Mouse (Mus musculus) c-Kit-positive CD71-positive TER-119-negative erythroid progenitor cells, embryonic 14.5 days (primary cell): ENCODE results near the gene Sv2b.
"Not testable (repeated sequence)": the region's sequence is repeated elsewhere in the genome, so short reads cannot be mapped to it uniquely, and the experiment has no call there.

ENCODE experiments used
- DNase-seq: peaks from one replicate; pipeline ENCODE4 v3.0.0-alpha.2; 2013; ENCODE audit warnings: low read depth

The Sv2b gene

GRCm38 (mm10) chr7:75308457-75309312, at the start of gene Sv2b:
TSS of gene Sv2b (minus strand) at chr7:75309262.
- DNase-seq = no peak

DNA sequence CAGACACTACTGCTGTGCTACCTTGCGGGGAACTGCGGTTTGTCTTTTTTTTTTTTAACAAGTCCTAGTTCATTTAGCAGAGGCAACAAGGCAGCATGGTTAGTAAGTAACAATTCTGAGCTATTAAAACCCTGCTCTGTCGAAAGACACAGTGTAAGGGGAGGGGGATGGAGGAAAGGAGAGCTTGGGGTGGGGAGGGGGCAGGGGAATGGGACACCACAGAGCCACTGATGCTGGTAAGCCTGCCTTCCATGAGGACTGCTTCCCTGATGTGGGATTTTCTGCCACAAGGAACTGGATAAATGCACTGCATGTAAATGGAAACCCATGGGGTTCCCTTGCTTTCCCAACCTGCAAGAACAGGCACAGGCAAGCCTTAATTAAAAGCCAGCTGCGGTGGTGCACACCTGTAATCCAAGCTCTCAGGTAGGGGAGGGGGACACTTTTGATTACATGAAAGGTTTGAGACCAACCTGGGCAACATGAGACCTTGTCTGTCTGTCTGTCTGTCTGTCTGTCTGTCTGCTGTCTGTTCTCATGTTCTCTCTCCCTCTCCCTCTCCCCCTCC, 49.3 kb upstream of the Sv2b start:
- no peak for DNase-seq

GRCm38 (mm10) chr7:75355521-75355920, 46.5 kb upstream of the Sv2b start:
- DNase-seq = no peak

- DNase-seq = no peak
These were observed 43.8 kb upstream of the Sv2b start for GRCm38 (mm10) chr7:75352777-75353374.

DNA sequence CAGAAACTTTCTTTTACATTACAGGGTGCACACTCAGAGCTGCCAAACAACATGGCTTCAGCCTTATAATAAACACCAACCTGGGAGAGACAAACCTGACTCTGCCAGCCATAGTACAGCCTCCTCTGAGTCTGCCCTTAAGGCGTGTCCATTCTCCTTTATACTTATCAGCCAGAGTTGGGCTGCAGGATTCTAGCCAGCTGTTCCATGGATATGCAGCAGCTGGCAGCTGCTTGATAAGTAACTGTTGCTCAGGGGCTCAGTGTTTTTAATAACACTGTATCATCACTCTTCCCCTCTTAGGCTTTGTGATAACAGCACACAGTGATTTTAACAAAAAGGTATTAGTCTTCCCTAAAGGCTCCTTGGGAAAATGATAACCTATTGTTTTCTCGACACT, 41.1 kb upstream of the Sv2b start:
- no peak for DNase-seq

- DNase-seq = no peak
These were observed 23.2 kb upstream of the Sv2b start for GRCm38 (mm10) chr7:75332311-75332710.

- no peak for DNase-seq
These were observed 20.7 kb upstream of the Sv2b start for GRCm38 (mm10) chr7:75329740-75330142.

GRCm38 (mm10) chr7:75328721-75329362, 19.8 kb upstream of the Sv2b start:
- no peak for DNase-seq

DNA sequence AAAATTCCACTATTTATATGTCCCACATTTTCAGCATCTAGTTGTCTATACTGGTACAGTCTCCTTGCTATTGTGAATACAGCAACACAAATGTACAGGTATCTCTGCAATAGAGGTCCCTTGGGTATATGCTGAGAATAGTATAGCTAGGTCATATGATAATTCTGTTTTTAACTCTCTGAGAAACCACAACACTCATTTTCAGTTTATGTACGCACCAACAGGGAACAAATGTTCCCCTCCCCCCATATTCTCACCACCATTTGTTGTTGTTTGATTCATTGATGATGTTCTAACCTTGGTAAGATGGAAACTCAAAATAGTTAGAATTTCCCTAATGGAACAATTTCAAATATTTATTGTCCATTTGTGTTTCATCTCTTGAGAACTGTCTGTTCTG, 16.2 kb upstream of the Sv2b start:
- DNase-seq = no peak

GRCm38 (mm10) chr7:75322742-75323141, 13.7 kb upstream of the Sv2b start:
- DNase-seq = not testable (repeated sequence)

GRCm38 (mm10) chr7:75320009-75320408, 10.9 kb upstream of the Sv2b start:
- DNase-seq = no peak

GRCm38 (mm10) chr7:75318320-75318719, 9.3 kb upstream of the Sv2b start:
- DNase-seq = no peak

DNA sequence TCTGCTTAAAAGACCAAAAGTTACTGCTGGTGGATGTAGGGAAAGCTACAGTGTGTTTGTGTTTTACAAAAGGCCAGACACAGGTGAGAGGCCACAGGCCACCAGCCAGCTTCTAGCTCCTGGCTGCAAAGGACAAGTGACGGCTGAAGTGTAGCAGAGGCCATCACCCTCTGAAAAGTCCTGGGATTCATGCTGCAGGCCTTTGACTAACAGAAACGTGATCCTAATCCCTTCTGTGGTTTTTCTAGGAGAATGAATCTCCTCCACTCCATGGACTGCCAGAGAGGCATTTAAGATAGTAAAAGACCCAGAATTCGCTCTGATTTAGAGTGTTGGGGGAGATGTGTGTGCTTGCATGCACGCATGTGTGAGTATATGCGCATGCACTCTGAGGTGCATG, 5.8 kb upstream of the Sv2b start:
- no peak for DNase-seq

- DNase-seq = no peak
These were observed 508 bp upstream of the Sv2b start for GRCm38 (mm10) chr7:75309570-75309969.

DNA sequence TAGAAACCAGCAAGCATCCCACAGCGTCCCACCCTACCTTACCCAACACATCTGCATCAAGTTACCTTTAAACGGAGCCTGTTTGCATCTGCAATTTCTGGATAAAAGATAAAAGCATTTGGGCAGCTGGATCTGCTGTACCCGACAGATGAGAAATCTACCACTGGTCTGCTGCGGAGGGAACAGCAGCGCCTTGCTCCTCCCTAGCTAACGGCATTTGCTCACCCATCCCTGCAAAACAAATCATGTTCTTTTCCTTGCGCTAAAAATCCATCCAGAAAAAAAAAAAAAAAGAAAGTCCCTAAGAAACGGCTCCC, 964 bp downstream of the Sv2b start:
- no peak for DNase-seq

- DNase-seq = no peak
These were observed 1.4 kb downstream of the Sv2b start for GRCm38 (mm10) chr7:75307570-75308087.

GRCm38 (mm10) chr7:75305901-75306465, 3.1 kb downstream of the Sv2b start:
- DNase-seq = no peak

DNA sequence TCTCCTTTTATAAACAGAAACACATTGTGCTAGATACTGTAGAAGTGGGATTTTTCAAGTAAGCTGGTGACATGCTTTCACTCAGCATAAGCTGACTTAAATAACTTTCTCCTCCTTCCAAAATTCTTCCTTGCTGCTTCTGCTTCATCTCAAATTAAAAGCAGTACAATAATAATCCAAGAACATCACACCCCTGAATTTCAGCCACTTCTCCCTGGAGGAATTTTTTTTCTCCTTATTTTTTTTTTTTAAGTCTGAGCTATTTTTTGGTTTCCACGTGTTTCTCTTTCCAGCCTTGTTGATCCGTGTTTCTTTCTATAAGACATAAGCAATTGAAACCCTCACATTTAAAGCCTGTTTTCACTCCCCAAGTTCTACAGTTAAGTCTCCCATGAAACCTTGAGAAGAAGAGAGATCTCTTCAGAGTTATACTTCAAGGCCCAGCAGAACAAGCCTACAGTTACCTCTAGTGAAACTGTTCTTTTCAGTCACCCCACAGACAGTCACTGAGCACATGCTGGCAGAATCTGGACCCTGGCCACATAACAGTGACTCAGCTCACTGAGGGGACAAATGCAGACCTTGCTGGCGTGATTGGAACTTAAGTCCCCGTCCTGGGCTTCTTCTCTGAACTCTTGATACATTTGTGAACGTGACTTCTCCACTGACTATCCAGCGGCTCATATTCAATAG, 6.4 kb downstream of the Sv2b start:
- no peak for DNase-seq

GRCm38 (mm10) chr7:75299245-75299644, 9.8 kb downstream of the Sv2b start:
- DNase-seq = no peak

DNA sequence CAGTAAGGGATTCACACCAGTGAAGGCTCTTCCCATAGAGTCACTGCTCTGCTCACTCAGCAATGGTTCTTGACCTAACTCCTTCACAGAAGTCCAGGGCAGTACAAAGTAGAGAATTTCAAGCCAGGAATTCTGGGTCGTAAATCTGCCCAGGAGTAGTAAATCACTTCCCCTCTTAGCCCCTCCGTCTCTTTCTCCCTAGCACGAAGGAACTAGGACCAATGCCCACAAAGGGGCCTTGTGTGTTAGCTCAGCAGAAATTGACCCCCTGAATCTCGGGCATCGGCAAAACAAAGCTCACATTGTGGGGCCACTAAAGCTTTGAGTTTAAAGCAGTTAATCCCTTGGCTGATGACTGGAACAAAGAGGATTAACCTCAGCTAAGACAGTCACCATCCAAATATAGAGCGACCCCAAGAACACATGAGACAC, 12.4 kb downstream of the Sv2b start:
- no peak for DNase-seq

DNA sequence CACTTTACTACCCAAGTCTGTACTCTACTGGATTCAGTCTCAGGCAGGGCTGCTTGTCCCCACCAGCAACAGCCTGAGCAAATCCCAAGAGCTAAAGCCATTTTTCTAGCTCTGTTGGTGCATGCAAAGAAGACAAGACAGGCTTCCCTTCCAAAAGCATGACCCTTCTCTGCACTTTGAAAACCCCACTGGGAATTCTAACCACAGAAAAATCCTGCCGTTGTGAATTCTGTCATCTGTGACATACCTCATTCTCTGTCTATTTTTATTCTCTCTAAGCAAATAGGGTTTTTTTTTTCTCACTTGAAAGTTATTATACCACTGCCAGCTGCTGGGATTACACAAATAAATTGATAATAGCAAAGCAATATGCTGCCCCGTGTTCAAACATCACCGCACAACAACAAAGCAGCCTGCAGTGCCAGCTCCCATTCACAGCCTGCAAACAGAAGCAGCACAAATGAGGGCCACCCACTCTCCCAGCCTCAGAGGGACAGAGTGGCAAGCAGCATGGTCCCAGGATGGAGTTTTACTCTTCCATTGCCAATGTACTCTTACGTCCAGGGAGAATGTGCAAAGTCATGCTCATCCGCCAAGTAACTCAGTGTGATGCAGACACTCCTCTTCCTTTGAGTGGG, 13.7 kb downstream of the Sv2b start:
- no peak for DNase-seq
